Mouse (Mus musculus) testis, postnatal 14 days (tissue): Measurements from ENCODE around the gene Cxcr4.

ENCODE experiments used
- DNase-seq: peaks from one replicate; pipeline ENCODE4 v3.0.0; 2021; ENCODE audit warnings: low spot score

The Cxcr4 gene

DNA sequence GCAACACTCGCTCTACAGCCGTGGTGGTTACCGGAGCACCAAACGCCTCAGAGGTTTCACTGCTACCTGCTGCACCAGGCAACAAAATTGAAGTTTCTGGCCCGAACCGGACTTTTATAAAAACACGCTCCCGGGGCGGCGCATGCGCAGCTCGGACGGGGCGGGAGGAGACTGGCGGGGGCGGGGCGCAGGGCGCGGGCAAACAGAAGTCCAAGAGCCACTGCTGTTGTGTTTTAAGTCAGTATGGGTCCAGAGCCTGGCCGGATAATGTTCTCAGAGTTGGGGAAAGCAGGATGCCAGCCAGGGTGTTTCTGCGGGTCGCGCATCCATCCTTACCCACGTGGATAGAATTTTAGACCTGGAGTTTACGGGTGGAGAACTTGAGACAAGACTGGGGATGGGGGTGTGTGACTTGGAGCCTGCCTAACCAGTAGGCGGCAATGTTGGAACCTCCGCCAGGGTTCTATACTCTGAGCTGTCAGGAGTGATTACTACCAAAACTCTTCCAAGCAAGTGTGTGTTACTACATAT lies at the start of gene Cxcr4:
TSS of gene Cxcr4 (minus strand) at position 83 of the 531 bp plus-strand sequence.
- DNase-seq, result peak; percentile 73

DNA sequence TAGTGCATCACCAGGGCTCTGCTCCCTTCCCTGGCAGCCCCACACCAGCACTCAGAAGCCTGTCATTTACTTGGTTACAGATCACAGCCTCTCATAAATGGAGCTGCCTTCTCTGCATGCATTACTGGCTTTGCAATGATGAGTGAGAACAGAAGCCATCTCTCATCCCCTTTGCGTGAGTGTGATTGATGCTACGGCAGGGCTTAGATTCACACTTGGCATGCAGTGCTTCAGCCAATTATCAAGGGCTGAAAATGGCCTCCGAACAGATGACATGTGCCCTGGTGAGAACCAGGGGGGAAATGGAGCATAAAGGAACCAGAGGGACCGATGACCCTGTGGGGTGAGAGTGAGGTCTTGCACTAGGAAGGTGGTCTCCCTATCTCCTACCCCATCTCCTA lies 47.6 kb upstream of the Cxcr4 start:
- DNase-seq, result no peak

DNA sequence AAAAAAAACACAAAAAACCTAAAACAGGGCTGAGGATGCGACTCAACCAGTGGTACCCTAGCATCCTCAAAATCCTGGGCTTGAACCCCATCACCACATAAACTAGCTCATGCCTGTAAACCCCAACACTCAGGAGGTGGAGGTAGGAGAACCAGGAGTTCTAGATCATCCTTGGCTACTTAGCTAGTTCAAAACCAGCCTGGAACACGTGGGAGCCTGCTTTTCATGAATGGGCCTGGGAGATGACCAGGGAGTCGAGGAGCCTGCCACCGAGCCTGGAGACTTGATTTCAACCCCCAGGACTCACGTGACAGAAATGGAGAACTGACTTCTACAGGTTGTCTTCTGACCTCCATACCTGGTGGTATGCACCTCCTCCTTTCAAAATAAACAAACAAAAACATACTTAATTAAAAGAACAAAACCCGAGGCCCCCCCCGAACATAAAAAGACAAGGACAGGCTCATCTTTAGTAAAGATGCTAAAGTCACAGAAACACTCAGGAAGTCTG lies 45.2 kb upstream of the Cxcr4 start:
- DNase-seq, result no peak

DNA sequence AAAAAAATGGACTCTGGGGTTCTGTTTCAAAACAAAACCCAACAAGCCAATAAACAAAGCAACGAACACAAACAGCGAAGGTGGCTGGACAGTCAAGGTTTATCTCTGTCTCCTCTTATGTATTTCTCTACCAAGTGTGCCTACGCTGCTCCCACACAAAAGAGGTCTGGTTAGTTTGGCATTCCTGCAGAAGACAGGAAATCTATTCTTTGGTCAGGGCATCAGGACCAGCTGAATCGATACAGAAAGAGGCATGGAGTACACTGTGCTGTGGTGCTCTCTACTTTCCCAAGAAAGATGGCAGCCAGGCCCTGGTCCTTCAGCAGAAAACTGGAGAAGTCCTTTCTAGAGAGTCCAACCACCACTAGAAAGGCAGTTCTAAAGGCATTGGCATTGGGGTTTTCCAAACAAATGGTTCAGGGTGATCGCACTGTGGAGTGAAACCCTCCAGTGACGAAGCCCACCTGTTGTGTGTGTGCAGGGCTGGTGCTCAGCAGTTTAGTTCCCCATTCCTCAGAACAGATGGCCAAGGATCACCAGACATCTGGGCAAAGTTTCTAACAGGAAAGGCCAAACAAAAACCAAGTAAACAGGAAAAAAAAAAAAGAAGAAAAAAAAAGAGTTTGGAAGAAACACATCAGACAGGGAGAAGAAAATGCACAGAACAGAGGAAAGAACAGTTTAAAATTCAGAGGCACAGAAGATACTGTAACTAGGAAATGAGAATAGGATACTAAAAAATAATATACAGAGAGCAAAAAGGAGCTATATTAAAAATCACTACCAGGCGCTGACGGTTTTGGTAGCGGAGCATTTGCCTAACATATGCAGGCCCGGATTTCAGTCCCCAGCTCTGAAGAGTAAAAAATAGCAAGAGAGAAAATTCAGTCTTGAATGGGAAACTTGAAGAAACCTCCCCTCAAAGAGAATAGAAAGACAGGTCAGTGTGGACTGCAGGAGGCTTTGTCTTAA lies 44.5 kb upstream of the Cxcr4 start:
- DNase-seq, result no peak

DNA sequence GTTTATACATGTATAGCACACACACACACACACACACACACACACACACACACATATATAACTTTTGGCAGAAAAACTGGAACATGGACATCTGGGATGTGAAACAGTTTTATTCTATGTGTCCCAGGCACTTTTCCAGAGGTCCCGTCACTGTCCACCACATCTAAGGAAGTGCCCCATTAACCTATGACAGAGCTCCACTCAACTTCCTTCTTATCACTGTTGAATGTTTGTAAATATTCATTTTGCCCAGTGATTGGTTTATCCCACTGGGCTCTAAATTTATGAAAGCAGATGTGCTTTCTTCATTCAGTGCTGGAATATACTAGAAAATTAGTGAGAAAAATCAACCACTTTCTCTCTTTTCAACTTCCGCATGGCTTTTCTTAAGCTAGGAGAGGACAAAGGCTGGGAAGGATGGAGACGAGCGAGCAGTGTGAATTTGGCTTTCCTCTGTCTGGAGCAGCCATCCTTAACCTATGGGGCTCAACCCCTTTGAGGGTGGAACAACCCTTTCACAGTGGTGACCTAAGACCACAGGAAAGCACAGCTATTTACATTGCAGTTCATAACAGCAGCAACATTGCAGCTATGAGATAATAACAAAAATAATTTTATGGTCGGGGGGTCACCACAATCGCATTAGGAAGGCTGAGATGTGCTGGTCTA lies 41.8 kb upstream of the Cxcr4 start:
- DNase-seq, result no peak

DNA sequence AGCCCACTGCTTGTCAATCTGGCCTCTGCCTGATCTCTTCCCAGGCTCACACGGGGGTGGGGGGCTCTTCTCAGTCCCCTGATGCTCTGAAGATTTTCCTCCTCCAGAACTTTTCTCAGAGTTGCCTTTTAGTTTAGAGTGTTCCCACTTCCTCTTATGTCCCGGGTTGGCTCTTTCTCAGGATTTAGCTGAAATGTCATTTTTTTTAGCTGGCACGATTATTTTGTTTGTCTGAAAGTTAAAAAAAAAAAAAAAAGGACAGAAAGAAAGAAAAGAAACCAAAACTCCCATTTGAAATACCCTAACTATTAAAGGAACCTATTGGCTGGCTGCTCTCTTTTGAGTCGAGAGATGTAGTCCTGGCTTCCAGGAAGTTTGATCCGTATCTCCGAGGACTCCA lies 40.4 kb upstream of the Cxcr4 start:
- no peak for DNase-seq

DNA sequence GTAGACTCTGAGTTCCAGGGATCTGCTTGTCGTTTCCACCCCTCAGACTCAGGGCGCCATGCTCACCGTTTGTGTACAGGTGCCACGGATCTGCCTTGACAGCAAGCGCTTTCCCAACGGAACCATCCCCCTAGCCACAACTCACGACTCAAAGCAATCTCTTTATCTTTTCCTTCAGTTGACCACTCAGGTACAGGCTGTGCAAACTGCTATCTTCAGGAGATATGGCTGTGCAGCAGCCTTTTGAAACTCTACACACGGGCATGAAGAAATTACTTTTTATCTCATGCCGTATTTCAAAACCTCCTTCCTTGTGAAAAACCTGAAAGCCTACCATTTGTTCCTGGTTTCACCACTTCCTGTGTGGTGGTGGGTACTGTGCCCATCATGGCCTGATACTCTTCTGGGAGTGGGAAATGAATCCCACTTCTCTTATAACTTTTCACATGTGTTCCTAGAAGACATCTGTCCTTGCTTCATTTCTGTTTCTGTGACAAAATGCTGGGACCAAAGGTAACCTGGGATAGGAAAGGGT lies 34.1 kb upstream of the Cxcr4 start:
- DNase-seq, result no peak

DNA sequence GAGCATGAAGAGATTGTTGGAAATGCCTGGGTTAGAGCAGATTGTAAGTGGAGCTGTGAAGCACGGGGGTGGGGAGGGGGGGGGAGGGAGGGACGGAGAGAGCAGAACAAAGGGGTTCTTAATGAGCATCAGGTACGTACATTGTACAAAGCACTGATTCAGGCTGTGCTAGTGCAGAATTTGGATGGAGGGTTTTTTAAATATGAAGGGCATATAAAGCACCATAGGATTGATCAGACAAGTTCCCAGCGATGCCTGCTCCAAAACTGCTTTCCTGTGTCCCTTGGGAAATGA lies 31.4 kb upstream of the Cxcr4 start:
- DNase-seq, result no peak

DNA sequence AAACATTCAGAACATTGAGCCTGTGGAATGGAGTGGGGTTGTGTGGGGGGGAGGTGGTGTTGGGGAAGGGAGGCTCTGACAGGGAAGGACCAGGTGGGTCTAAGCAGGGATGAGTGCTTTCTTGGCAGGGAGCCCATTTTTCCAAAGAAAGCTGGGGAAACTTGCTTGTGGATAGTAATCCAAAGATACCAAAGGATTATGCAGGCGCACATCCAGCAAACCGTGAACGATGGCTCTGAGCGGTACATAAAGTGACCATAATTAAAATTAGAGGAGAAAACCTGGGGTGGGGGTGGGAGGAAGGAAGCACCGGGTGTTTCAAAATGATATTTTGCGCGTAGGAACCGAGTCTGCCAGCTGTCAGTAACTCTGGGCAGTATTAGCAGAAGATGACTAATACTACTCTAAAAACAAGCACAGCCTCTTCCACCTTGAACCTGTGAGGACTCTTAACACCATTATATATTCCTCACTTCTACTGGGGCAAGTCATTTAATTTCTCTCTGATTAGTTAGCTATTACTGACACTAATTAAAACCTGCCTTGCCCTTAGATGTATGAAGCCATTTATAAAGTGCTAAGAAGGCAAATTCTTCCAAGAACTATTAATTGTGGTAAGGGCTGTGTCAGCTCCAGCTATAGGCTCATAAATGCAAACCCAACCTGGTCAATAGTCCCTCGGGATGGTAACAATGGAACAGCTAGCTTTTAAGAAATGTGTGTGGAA lies 30.9 kb upstream of the Cxcr4 start:
- peak; percentile 15 for DNase-seq

DNA sequence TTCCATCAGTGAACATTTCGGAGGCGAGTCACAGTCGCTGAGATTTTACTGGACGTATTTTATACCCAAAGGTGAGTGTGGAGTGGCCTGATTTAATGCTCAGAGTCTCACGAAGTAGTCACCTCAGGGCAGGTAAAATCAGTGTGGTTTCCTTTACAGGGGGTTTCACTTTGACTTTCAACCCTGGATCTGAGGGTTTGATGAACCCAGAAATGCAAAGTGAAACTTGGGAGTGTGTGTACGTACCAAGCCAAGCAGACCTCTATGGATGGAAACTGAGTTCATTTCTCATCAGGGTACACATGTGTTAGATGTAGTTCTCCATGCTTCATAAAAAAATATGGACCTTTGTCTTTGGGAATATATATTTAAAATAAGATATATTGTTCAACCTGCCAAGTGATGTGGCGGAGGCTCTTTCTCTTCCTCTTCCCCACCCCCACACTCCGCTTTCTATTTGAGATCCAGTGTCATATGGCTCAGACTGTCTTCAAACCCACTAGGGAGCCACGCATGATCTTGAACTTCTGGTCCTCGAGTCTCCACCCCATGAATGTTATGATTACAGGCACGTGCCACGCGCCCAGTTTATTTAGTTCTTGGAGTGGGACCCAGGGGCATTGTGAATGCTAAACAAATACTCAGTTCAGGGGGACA lies 25.7 kb upstream of the Cxcr4 start:
- no peak for DNase-seq

DNA sequence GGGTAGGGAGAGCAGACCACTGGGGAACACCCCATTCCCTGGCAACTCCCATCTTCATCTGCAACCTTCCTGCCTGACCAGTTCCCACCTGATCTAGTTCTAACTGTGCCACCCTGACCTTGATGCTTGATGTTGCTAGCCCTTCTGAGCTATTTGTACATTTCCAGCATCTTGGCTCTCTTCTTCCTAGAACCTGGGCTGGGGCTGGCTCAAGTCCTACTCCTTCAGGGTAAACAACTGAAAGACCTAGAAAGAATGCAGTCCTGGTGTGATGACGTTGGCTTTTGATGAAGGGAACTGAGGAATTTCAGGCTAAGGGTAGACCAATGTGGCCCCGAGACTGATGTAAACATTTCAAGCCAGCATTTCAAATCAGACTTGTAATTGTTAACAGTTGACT lies 24.5 kb upstream of the Cxcr4 start:
- no peak for DNase-seq

DNA sequence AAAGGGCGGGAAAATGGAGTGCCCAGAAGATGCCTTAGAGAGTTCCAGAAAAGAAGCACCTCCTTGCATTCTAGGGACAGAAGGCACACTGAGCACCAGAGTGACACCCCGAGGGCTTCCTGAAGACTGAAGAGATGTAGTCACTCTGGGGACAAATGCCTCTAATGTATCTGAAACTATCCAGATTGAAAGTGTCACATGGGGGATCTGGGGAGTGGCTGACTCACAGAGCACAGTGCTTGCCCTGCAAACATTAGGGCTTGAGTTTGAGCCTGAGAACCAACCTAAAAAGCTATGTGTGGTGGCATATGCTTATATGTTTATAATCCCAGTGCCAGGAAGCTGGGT lies 23.3 kb upstream of the Cxcr4 start:
- DNase-seq, result no peak

DNA sequence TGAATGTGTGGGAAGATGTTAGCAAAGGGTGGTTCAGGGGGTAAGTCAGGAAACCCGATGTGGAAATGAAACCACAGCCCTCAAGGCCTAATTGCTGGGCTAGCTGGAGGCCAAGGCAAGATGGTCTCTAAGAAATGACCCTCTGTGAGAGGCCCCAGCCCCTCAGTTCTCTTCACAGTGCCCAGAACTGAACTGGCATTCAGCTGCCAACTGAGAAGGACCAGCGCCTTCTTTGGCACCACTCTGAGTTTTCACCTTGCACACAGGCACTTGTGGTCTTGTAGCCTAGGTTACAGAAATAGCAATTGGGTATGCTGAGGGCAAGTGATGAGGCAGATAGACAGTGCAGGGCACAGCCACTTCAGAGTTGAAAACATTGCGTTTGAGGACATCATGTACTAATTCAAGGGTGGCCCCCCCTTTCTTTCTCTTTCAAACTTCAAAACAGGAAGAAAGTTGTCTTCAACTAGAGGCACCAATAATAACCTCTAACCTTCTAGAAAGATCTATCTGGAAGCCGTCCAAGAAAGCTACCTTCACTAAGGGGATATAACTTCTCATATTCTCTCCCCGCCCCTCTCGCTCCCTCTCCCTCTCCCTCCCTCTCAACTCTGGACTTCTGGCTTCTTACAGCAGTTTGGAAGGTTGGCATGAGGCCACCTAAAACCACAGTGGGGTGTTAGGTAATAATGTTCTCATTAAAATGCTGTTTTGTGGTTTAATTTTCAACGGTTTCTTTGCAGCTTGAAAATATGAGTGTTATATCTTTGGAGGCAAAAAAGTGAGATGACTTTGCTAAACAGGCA lies 22.8 kb upstream of the Cxcr4 start:
- DNase-seq, result no peak

DNA sequence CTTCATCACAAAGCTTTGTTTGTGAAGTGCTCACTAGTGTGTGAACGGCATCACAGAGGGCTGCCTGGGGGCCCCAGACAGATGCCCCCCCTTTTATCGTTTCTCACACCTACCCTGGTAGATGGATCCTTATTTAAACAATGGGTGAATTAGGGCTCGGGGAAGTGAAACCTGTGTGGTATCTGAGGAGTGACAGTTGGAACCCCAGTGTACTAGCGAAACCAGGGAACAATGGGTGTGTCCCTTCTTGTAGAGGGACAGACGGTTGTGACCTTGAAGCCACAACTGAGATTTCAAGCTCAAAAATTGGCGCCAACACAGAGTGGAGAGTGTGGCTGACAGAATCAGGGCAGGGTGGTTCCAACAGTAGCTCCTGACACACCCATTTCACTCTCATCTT lies 16.0 kb upstream of the Cxcr4 start:
- DNase-seq, result no peak

DNA sequence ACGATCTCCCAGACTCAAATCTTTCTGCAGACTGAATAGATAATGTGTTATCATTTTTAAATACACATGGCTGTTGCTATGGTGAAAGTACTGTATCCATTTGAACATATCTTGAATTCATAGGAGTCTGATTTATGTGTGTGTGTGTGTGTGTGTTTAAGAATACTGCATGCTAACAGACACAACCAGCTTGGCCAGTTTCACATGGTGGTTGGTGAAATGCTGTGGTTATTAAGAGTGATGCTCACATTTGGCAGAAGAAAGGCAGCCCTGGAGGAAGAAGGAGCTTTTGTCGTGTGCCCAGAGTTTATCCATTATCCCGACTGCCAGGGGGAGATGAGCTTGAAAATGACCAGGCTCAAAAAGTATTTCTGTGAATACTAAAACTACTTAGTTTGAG lies 15.3 kb upstream of the Cxcr4 start:
- no peak for DNase-seq

DNA sequence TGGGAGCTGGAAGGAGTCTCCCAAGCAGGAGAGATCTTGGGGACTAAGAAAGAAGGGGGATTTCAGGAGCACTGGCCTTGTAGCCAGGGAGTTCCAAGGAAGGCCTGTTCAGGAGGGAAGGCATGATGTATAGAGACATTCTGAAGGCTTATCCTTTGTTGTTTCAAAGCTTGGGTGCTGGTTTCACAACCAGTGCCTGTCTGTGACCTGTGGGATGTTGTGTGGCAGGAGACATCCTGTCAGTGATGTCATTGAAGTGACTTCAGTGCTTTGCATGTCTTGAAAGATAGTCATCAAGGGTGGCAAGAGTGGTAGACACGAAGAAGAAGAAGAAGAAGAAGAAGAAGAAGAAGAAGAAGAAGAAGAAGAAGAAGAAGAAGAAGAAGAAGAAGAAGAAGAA lies 13.7 kb upstream of the Cxcr4 start:
- DNase-seq, result no peak

DNA sequence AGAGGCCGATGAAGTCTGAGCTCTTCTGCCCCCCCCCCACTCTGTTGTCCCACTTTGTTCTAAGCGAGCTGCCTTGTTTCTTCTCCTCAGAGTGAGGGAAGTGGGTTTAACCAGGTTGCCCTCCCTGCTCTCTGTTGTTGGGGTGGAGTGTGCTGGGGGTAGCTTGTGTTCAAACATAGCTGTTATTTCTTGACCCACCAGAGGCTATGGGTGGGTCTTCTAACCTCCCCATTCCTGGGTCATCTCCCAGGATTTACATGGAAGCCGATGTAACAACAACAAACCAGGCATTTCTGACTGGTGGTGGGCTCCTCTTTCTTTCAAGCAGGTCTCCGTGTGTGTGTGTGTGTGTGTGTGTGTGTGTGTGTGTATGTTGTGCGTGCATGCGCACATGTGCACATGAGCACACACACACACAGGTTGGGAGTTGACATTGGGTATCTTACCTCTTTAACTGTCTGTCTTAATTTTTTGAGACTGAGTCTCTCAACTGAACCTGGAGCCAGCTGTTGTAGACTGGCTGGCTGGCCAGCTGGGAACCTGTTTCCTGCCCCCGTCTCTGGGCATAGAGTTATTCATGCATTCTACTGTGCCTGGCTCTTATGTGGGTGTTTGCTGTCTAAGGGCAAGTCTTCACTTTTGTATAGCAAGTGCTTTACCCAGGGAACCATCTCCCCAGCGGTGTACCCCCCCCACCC lies 10.7 kb upstream of the Cxcr4 start:
- DNase-seq, result no peak

DNA sequence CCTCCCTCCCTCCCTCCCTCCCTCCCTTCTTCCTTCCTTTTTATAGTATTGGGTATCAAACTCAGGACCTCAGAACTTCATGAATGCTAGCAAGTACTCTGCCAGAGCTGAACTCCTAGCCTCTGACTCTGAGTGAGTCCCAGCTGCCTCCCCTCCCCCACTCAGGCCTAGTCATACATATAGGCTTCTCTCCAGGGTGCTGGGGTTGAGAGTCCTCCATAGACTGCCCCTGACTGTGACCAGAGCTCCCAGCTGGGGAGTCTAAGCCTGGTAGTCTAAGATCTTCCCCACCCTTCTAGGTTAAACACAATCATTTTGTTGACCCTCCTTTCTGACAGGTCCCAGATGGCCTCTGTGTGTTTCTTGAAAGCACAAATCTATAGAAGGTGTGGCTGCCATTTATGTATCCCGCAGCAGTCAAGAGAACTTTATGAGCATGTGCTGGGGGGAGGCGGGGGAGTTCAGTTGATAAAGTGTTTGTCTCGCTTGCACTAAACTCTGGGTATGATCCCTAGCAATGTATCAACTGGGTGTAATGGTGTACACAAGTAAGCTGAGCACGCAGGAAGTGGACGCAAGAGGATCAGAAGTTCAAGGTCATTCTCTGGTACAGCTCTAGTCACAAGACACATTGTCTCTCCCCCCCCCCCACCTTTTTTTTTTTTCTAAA lies 10.1 kb upstream of the Cxcr4 start:
- no peak for DNase-seq

DNA sequence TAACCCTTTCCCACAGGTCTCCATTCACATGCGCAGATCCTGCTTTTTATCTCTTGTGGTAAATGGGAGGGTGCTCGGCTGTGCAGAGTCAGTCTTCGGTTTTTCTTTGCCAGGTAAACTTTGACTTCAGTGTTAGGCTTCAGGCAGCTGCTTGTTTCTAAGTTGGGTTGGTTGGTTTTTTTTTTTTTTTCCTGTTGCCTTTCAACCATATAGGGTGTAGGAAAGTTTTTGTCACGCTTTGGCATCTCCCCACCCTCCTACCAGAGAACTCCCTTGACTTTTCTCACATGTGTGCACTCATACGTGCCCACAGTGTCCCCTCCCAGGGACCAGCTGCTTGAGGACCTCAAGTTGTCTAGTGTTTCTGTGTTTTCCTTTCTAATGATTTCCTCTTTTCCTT lies 9.2 kb upstream of the Cxcr4 start:
- no peak for DNase-seq

DNA sequence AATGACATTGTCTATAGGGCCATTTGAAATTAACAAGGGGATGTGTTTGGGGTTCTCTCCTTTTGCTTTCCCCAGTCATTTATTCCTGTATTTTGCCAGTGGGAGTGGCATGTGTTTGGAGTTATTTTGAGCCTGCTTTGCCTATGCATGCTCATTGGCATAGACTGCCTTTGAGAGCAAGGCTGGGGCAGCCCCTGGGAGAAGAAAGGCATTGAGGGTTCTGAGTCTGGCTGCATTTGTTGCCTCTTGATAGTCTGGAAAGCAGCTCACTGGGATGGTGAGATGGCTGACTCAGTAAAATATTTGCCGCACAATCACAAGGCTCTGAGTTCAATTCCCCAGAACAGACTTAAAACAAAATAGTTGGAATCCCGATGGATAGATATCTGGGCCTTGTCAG lies 8.5 kb upstream of the Cxcr4 start:
- no peak for DNase-seq
